Mouse (Mus musculus) heart, embryonic 14.5 days (tissue): ENCODE measurements around the gene Zfp423. TPM values are rescaled to one million over a fixed set of nuclear protein-coding genes. Genes with fewer than 3 reads are reported as not detected.

Experiments
- ATAC-seq: fragments of 200-750 bp; cut with Nextera tagmentation; 2 replicates; pipeline ENCODE4 v1.8.0; 2017; ENCODE audit warnings: low read depth, moderate TSS enrichment; ENCODE audit not compliant: insufficient number of reproducible peaks, insufficient read depth, low FRiP score
- H3K27ac ChIP-seq, 2 experiments: fragments of 200-500 bp in 1 of 2; fragments of 300-500 bp in 1 of 2; sonication (generic) in 1 of 2; replicated peaks in 1 of 2; 2 replicates each; pipeline ENCODE4 v1.5.1; 2012 to 2014; ENCODE audit warnings: low read depth in 2 of 2, low read length in 2 of 2, control low read depth in 1 of 2, mild to moderate bottlenecking in 1 of 2, mixed read lengths in 1 of 2; ENCODE audit not compliant: control insufficient read depth in 1 of 2, insufficient read depth in 1 of 2
- H3K27me3 ChIP-seq: fragments of 300-500 bp; sonication (generic); 2 replicates; pipeline ENCODE4 v1.6.1; 2014; ENCODE audit warnings: mild to moderate bottlenecking, low read length, control low read depth; ENCODE audit not compliant: control insufficient read depth, insufficient read depth
- H3K36me3 ChIP-seq: fragments of 300-500 bp; sonication (generic); 2 replicates; pipeline ENCODE4 v1.6.1; 2014; ENCODE audit warnings: mild to moderate bottlenecking, control low read depth, low read length, mixed read lengths; ENCODE audit not compliant: control insufficient read depth, insufficient read depth
- H3K4me1 ChIP-seq, 2 experiments: fragments of 200-500 bp in 1 of 2; fragments of 300-500 bp in 1 of 2; sonication (generic) in 1 of 2; 2 replicates each; pipeline ENCODE4 v1.6.1; 2012 to 2014; ENCODE audit warnings: low read length in 2 of 2, control low read depth in 1 of 2, mixed read lengths in 1 of 2; ENCODE audit not compliant: control insufficient read depth in 2 of 2, insufficient read depth in 2 of 2
- H3K4me2 ChIP-seq: fragments of 300-500 bp; sonication (generic); 2 replicates; pipeline ENCODE4 v1.6.1; 2014; ENCODE audit warnings: mild to moderate bottlenecking, low read length
- H3K4me3 ChIP-seq, 2 experiments: fragments of 200-500 bp in 1 of 2; fragments of 300-500 bp in 1 of 2; sonication (generic) in 1 of 2; 2 replicates each; pipeline ENCODE4 v1.5.1; 2012 to 2014; ENCODE audit warnings: low read length in 2 of 2, mild to moderate bottlenecking in 2 of 2, control low read depth in 1 of 2, low read depth in 1 of 2, moderate library complexity in 1 of 2; ENCODE audit not compliant: control insufficient read depth in 1 of 2, insufficient read depth in 1 of 2
- H3K9ac ChIP-seq: fragments of 300-500 bp; sonication (generic); 2 replicates; pipeline ENCODE4 v1.6.1; 2014; ENCODE audit warnings: mild to moderate bottlenecking, low read length
- H3K9me3 ChIP-seq: fragments of 300-500 bp; sonication (generic); 2 replicates; pipeline ENCODE4 v1.6.1; 2016; ENCODE audit warnings: low read length, control low read depth; ENCODE audit not compliant: control insufficient read depth
- WGBS: fragments of 180-500 bp; shearing (Covaris S2); extraction: QIAGEN DNeasy Blood & Tissue Kit; methylation state at CpG from one replicate; pipeline ENCODE4 v1.1.7; 2014; 5-methylcytosine and 5-hydroxymethylcytosine counted together
- polyA plus RNA-seq: library from polyadenylated mRNA; unstranded; fragments of >200 nt; fragmentation: Nextera tagmentation; extraction: Ambion mirVana; gene quantifications from 2 replicates; pipeline ENCODE4 v1.2.1, GENCODE M21; 2014

Zfp423 gene
- polyA plus RNA-seq, 1 experiment from 2014 or later: 5.1 TPM

GRCm38 (mm10) chr8:87872356-87872930 lies 87.0 kb downstream of the Zfp423 start:
- no peak overlapping the region for H3K4me2 ChIP-seq
- WGBS: 75% methylated on average over 6 of the region's 6 CpGs
- ATAC-seq: no peak
- H3K27me3 ChIP-seq: no peaks in the 10 kb centered on the region
- H3K9ac ChIP-seq: no peak overlapping the region
- no peaks in the 10 kb centered on the region for H3K9me3 ChIP-seq
- H3K4me3 ChIP-seq: no peak overlapping the region
- H3K27ac ChIP-seq: no peak overlapping the region
- no peaks in the 10 kb centered on the region for H3K36me3 ChIP-seq
- H3K4me1 ChIP-seq: peaks cover 3 to 10% of the 10 kb centered on the region in 2 experiments; a peak in 3 of 4 replicates

- Histone ChIP-seq H3K4me2 (no peak overlapping the region), H3K9me3 (no peaks in the 10 kb centered on the region), H3K9ac (no peak overlapping the region), H3K27me3 (no peaks in the 10 kb centered on the region), H3K4me1 (peaks cover 0 to 3% of the 10 kb centered on the region in 2 experiments; a peak in 1 of 4 replicates), H3K36me3 (no peaks in the 10 kb centered on the region), H3K4me3 (no peak overlapping the region), H3K27ac (no peak overlapping the region)
- 60% methylated on average over 6 of the region's 6 CpGs for WGBS
- ATAC-seq: no peak
Measured at GRCm38 (mm10) chr8:87866586-87866985, 92.8 kb downstream of the Zfp423 start.

- Histone ChIP-seq H3K4me1 (peaks cover 3 to 4% of the 10 kb centered on the region in 2 experiments; a peak in 2 of 4 replicates), H3K9me3 (no peaks in the 10 kb centered on the region), H3K27me3 (no peaks in the 10 kb centered on the region), H3K27ac (no peak overlapping the region), H3K4me3 (no peak overlapping the region), H3K9ac (no peak overlapping the region), H3K4me2 (no peak overlapping the region), H3K36me3 (no peaks in the 10 kb centered on the region)
- no peak for ATAC-seq
- 51% methylated on average over 8 of the region's 8 CpGs for WGBS
Measured at GRCm38 (mm10) chr8:87864236-87864635, 95.2 kb downstream of the Zfp423 start.

GRCm38 (mm10) chr8:87863128-87863527 lies 96.3 kb downstream of the Zfp423 start:
- no peaks in the 10 kb centered on the region for H3K27me3 ChIP-seq
- no peak overlapping the region for H3K9ac ChIP-seq
- no peak overlapping the region for H3K4me2 ChIP-seq
- no peak overlapping the region for H3K4me3 ChIP-seq
- no peaks in the 10 kb centered on the region for H3K36me3 ChIP-seq
- H3K9me3 ChIP-seq: no peaks in the 10 kb centered on the region
- no peak overlapping the region for H3K27ac ChIP-seq
- ATAC-seq: no peak
- WGBS: 87% methylated on average over 8 of the region's 8 CpGs
- H3K4me1 ChIP-seq: peaks cover 3 to 4% of the 10 kb centered on the region in 2 experiments; a peak in 2 of 4 replicates

GRCm38 (mm10) chr8:87861718-87862117 lies 97.7 kb downstream of the Zfp423 start:
- ATAC-seq: no peak
- Histone ChIP-seq H3K4me3 (no peak overlapping the region), H3K27me3 (no peaks in the 10 kb centered on the region), H3K4me1 (peaks cover 3 to 4% of the 10 kb centered on the region in 2 experiments; a peak in 2 of 4 replicates), H3K9me3 (no peaks in the 10 kb centered on the region), H3K27ac (no peak overlapping the region), H3K36me3 (0 out of 2 replicates have a peak, but pooled peaks cover 2% of the 10 kb centered on the region), H3K9ac (no peak overlapping the region), H3K4me2 (no peak overlapping the region)
- 64% methylated on average over 5 of the region's 5 CpGs for WGBS

- peaks cover 3 to 4% of the 10 kb centered on the region in 2 experiments; a peak in 2 of 4 replicates for H3K4me1 ChIP-seq
- no peaks in the 10 kb centered on the region for H3K9me3 ChIP-seq
- WGBS: 83% methylated on average over 6 of the region's 6 CpGs
- no peak for ATAC-seq
- 0 out of 2 replicates have a peak, but pooled peaks cover 2% of the 10 kb centered on the region for H3K36me3 ChIP-seq
- no peak overlapping the region for H3K27ac ChIP-seq
- H3K9ac ChIP-seq: no peak overlapping the region
- no peak overlapping the region for H3K4me2 ChIP-seq
- no peak overlapping the region for H3K4me3 ChIP-seq
- H3K27me3 ChIP-seq: no peaks in the 10 kb centered on the region
Measured at GRCm38 (mm10) chr8:87860905-87861304, 98.5 kb downstream of the Zfp423 start.

- H3K9ac ChIP-seq: no peak overlapping the region
- H3K4me2 ChIP-seq: no peak overlapping the region
- H3K4me1 ChIP-seq: peaks cover 9 to 17% of the 10 kb centered on the region in 2 experiments
- WGBS: 70% methylated on average over 3 of the region's 3 CpGs
- H3K9me3 ChIP-seq: no peaks in the 10 kb centered on the region
- H3K4me3 ChIP-seq: no peak overlapping the region
- no peak overlapping the region for H3K27ac ChIP-seq
- no peaks in the 10 kb centered on the region for H3K36me3 ChIP-seq
- ATAC-seq: no peak
- H3K27me3 ChIP-seq: no peaks in the 10 kb centered on the region
Measured at GRCm38 (mm10) chr8:87851871-87852270, 107.5 kb downstream of the Zfp423 start.

- 85% methylated on average over 5 of the region's 5 CpGs for WGBS
- Histone ChIP-seq H3K4me2 (no peak overlapping the region), H3K9me3 (no peaks in the 10 kb centered on the region), H3K27me3 (no peaks in the 10 kb centered on the region), H3K4me1 (peaks cover 11 to 17% of the 10 kb centered on the region in 2 experiments), H3K9ac (no peak overlapping the region), H3K4me3 (no peak overlapping the region), H3K36me3 (no peaks in the 10 kb centered on the region), H3K27ac (no peak overlapping the region)
- ATAC-seq: no peak
Measured at GRCm38 (mm10) chr8:87851380-87851779, 108.0 kb downstream of the Zfp423 start.
